Mouse (Mus musculus): Measurements from ENCODE around the gene Rin1. TPM values are rescaled to one million over a fixed set of nuclear protein-coding genes. Genes with fewer than 3 reads are reported as not detected.

Rin1 gene
- polyA plus RNA-seq, 1 experiment from 2014 or later: 1.2 TPM

DNA sequence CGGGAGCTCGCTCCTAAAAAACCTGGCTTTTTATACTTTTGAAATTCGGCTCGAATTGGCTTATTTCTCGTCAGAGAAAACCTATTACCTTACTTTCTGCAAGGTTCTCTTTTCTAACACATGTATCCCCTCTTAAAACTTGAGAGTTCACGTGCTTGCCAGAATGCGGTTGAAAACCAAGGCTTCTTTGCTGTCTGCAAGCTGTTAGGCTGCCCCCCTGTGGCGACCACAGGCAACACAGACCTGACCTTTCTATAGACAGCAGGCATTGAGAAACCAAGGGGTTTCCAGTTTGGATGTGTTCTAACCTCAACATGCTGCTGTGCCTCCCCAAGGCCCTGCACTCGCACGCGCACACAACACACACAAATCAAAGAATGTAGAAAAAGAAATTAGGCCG is 33.5 kb upstream of the Rin1 start:
- Histone ChIP-seq H3K4me1 (ENCODE audit: control insufficient read depth, insufficient read depth, low read length) (no peaks in the 10 kb centered on the region), H3K4me3 (ENCODE audit: low read depth, low read length) (no peak overlapping the region), H3K27me3 (ENCODE audit: control insufficient read depth, insufficient read depth, low read length) (no peaks in the 10 kb centered on the region), H3K9me3 (replicated peaks; ENCODE audit: control insufficient read depth, low read length) (no peaks in the 10 kb centered on the region), H3K27ac (replicated peaks; ENCODE audit: low read depth, low read length) (no peak overlapping the region), H3K9ac (replicated peaks; ENCODE audit: low read length) (no peak overlapping the region), H3K4me2 (ENCODE audit: low read depth, low read length) (no peak overlapping the region), H3K36me3 (replicated peaks; ENCODE audit: control insufficient read depth, insufficient read depth, low read depth, low read length) (no peaks in the 10 kb centered on the region)
- no peak for ATAC-seq (replicated peaks; ENCODE audit: insufficient number of reproducible peaks, low FRiP score, low TSS enrichment, low read depth)
- 22% methylated on average over 12 of the region's 12 CpGs for WGBS
- peak; percentile 81 for DNase-seq (ENCODE audit: low spot score)

DNA sequence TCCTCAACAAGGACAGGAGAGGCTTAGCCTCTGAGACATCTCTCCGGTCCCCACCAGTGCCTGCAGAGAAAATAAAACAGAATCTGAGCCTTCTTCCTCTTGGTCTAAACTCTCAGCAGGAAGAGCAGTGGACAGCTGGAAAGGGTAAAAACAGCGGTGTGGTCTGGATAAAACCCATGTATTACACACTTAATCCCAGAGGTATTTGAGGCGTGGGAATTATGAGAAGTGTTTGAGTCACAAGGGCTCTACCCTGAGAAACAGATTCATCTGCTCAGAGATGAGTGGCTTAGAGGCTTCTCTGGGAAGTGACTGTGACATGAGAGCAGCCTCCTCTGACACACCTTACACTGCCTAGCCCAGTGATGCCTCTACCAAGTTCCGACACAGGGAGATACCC is 32.7 kb upstream of the Rin1 start:
- Histone ChIP-seq H3K9ac (replicated peaks; ENCODE audit: low read length) (no peak overlapping the region), H3K36me3 (replicated peaks; ENCODE audit: control insufficient read depth, insufficient read depth, low read depth, low read length) (no peaks in the 10 kb centered on the region)
- WGBS: 82% methylated on average over 4 of the region's 4 CpGs

DNA sequence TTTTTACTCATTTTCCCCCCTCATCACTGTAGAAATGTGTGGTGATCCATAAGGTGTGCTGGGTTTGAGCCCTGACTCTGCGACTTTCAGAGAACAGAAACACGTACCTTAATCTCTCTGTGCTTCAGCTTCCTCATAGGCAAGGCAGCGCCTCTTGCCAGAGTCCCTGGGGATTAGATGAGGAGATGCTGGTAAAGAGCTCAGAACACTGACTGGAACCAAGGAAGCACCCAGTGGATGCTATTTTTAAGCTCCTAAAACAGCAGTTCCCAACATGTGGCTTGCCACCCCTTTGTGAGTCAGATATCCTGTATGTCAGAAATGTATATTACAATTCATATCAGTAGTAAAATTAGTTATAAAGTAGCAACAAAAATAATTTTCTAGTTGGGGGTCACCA is 32.1 kb upstream of the Rin1 start:
- Histone ChIP-seq H3K4me2 (ENCODE audit: low read depth, low read length) (no peak overlapping the region), H3K9ac (replicated peaks; ENCODE audit: low read length) (no peak overlapping the region), H3K27me3 (ENCODE audit: control insufficient read depth, insufficient read depth, low read length) (no peaks in the 10 kb centered on the region), H3K9me3 (replicated peaks; ENCODE audit: control insufficient read depth, low read length) (no peaks in the 10 kb centered on the region), H3K4me3 (ENCODE audit: low read depth, low read length) (no peak overlapping the region), H3K4me1 (ENCODE audit: control insufficient read depth, insufficient read depth, low read length) (no peaks in the 10 kb centered on the region), H3K36me3 (replicated peaks; ENCODE audit: control insufficient read depth, insufficient read depth, low read depth, low read length) (no peaks in the 10 kb centered on the region), H3K27ac (replicated peaks; ENCODE audit: low read depth, low read length) (no peak overlapping the region)
- DNase-seq (ENCODE audit: low spot score) (no peak), ATAC-seq (replicated peaks; ENCODE audit: insufficient number of reproducible peaks, low FRiP score, low TSS enrichment, low read depth) (no peak)
- WGBS: 77% methylated on average over 3 of the region's 3 CpGs

More for the DNA sequence above, 32.7 kb upstream of the Rin1 start:
- no peaks in the 10 kb centered on the region for H3K9me3 ChIP-seq (replicated peaks; ENCODE audit: control insufficient read depth, low read length)
- H3K4me1 ChIP-seq (ENCODE audit: control insufficient read depth, insufficient read depth, low read length): no peaks in the 10 kb centered on the region
- DNase-seq (ENCODE audit: low spot score) (no peak), ATAC-seq (replicated peaks; ENCODE audit: insufficient number of reproducible peaks, low FRiP score, low TSS enrichment, low read depth) (no peak)
- H3K27ac ChIP-seq (replicated peaks; ENCODE audit: low read depth, low read length): no peak overlapping the region
- no peak overlapping the region for H3K4me2 ChIP-seq (ENCODE audit: low read depth, low read length)
- H3K4me3 ChIP-seq (ENCODE audit: low read depth, low read length): no peak overlapping the region
- no peaks in the 10 kb centered on the region for H3K27me3 ChIP-seq (ENCODE audit: control insufficient read depth, insufficient read depth, low read length)

GRCm38 (mm10) chr19:5021416-5021815 is 28.9 kb upstream of the Rin1 start:
- H3K27ac ChIP-seq (replicated peaks; ENCODE audit: low read depth, low read length): no peak overlapping the region
- H3K4me1 ChIP-seq (ENCODE audit: control insufficient read depth, insufficient read depth, low read length): no peaks in the 10 kb centered on the region
- no peak overlapping the region for H3K9ac ChIP-seq (replicated peaks; ENCODE audit: low read length)
- DNase-seq (ENCODE audit: low spot score): no peak
- H3K36me3 ChIP-seq (replicated peaks; ENCODE audit: control insufficient read depth, insufficient read depth, low read depth, low read length): no peaks in the 10 kb centered on the region
- H3K4me2 ChIP-seq (ENCODE audit: low read depth, low read length): no peak overlapping the region
- no peaks in the 10 kb centered on the region for H3K9me3 ChIP-seq (replicated peaks; ENCODE audit: control insufficient read depth, low read length)
- no peak overlapping the region for H3K4me3 ChIP-seq (ENCODE audit: low read depth, low read length)
- ATAC-seq (replicated peaks; ENCODE audit: insufficient number of reproducible peaks, low FRiP score, low TSS enrichment, low read depth): no peak
- 92% methylated on average over 2 of the region's 2 CpGs for WGBS
- no peaks in the 10 kb centered on the region for H3K27me3 ChIP-seq (ENCODE audit: control insufficient read depth, insufficient read depth, low read length)

DNA sequence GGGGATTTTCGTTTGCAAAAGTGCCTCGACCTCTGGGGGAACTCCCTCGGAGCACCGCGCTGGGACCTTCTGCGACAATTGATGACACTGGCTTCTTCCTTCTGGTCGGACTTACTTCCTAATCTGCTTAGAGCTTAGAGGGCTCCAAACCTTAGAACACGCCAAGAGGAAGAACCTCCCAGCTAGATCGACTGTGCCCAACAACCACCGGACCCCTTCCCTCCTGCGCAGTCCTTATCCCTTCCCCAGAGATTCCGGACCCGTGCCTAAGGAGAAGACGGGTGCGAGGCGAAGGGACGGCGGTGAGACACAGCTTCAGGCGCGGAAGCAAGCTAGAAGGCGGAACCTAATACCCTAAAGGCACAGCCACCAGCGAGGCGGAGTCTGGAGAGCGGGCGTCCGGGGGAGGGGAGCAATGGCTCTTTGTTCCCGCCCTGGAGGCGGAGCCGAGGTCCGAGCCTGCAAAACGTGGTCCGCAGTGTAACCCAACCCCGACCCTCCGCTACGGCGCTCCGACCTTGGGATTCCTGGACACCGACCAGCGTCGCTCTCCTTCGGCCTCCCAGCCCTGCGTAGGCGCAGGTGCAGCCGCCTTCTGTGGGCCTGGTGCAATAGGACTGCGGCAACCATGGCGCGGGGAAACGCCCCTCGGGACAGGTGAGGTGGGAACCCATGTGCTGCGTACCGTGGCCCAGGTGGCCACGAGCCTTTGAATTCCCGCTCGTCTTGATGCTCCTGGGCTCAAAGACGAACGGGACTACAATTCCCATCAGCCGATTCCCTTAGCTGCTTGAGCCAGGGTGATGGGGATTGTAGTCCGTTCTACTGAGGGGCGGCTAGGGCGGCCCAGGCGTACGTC is 26.4 kb upstream of the Rin1 start, which contains the start of gene Slc29a2:
Slc29a2 (plus strand) TSS at position 240 of the 859 bp plus-strand sequence.
- Histone ChIP-seq H3K9ac (replicated peaks; ENCODE audit: low read length) (peak within 1 kb of the TSS; percentile 59), H3K27ac (replicated peaks; ENCODE audit: low read depth, low read length) (peak within 1 kb of the TSS; percentile 47), H3K4me3 (ENCODE audit: low read depth, low read length) (peak within 1 kb of the TSS; percentile 64), H3K9me3 (replicated peaks; ENCODE audit: control insufficient read depth, low read length) (no peaks in the 10 kb centered on the region), H3K27me3 (ENCODE audit: control insufficient read depth, insufficient read depth, low read length) (no peaks in the 10 kb centered on the region), H3K4me1 (ENCODE audit: control insufficient read depth, insufficient read depth, low read length) (no peaks in the 10 kb centered on the region), H3K36me3 (replicated peaks; ENCODE audit: control insufficient read depth, insufficient read depth, low read depth, low read length) (no peaks in the 10 kb centered on the region), H3K4me2 (ENCODE audit: low read depth, low read length) (peak within 1 kb of the TSS; percentile 81)
- WGBS: under 1% methylated on average over 62 of the region's 62 CpGs
- ATAC-seq (replicated peaks; ENCODE audit: insufficient number of reproducible peaks, low FRiP score, low TSS enrichment, low read depth) (peak; percentile 93), DNase-seq (ENCODE audit: low spot score) (peak; percentile 97)

- no peak overlapping the region for H3K4me3 ChIP-seq (ENCODE audit: low read depth, low read length)
- DNase-seq (ENCODE audit: low spot score): no peak
- H3K27me3 ChIP-seq (ENCODE audit: control insufficient read depth, insufficient read depth, low read length): no peaks in the 10 kb centered on the region
- no peak overlapping the region for H3K4me2 ChIP-seq (ENCODE audit: low read depth, low read length)
- no peak overlapping the region for H3K9ac ChIP-seq (replicated peaks; ENCODE audit: low read length)
- no peaks in the 10 kb centered on the region for H3K4me1 ChIP-seq (ENCODE audit: control insufficient read depth, insufficient read depth, low read length)
- ATAC-seq (replicated peaks; ENCODE audit: insufficient number of reproducible peaks, low FRiP score, low TSS enrichment, low read depth): no peak
- 86% methylated on average over 8 of the region's 8 CpGs for WGBS
- no peaks in the 10 kb centered on the region for H3K36me3 ChIP-seq (replicated peaks; ENCODE audit: control insufficient read depth, insufficient read depth, low read depth, low read length)
- no peak overlapping the region for H3K27ac ChIP-seq (replicated peaks; ENCODE audit: low read depth, low read length)
- H3K9me3 ChIP-seq (replicated peaks; ENCODE audit: control insufficient read depth, low read length): no peaks in the 10 kb centered on the region
Observed at GRCm38 (mm10) chr19:5026111-5026510, 24.2 kb upstream of the Rin1 start.

- no peak overlapping the region for H3K27ac ChIP-seq (replicated peaks; ENCODE audit: low read depth, low read length)
- H3K9me3 ChIP-seq (replicated peaks; ENCODE audit: control insufficient read depth, low read length): no peaks in the 10 kb centered on the region
- H3K27me3 ChIP-seq (ENCODE audit: control insufficient read depth, insufficient read depth, low read length): no peaks in the 10 kb centered on the region
- H3K4me3 ChIP-seq (ENCODE audit: low read depth, low read length): no peak overlapping the region
- no peaks in the 10 kb centered on the region for H3K4me1 ChIP-seq (ENCODE audit: control insufficient read depth, insufficient read depth, low read length)
- no peak for DNase-seq (ENCODE audit: low spot score)
- H3K4me2 ChIP-seq (ENCODE audit: low read depth, low read length): no peak overlapping the region
- H3K9ac ChIP-seq (replicated peaks; ENCODE audit: low read length): no peak overlapping the region
- no peak for ATAC-seq (replicated peaks; ENCODE audit: insufficient number of reproducible peaks, low FRiP score, low TSS enrichment, low read depth)
- no peaks in the 10 kb centered on the region for H3K36me3 ChIP-seq (replicated peaks; ENCODE audit: control insufficient read depth, insufficient read depth, low read depth, low read length)
- 83% methylated on average over 3 of the region's 3 CpGs for WGBS
Observed at GRCm38 (mm10) chr19:5032686-5033085, 17.6 kb upstream of the Rin1 start.

DNA sequence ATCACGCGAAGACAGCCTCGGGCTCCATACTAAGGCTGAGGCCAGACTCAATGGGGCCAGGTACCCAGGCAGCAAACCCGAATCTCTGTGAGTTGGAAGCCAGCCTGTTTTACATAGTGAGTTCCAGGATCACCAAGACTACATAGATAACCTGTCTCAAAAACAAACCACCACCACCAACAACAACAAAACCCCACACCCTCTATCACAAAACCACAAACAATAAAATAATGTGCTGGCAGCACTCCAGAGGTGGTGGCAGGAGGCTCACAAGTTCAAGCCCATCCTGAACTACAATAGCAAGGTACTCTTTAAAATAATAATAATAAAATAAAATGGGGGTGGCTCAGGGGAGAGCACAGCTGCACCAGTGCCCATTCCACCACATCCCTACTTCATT is 13.7 kb upstream of the Rin1 start:
- WGBS: 79% methylated on average over 4 of the region's 4 CpGs
- Histone ChIP-seq H3K4me2 (ENCODE audit: low read depth, low read length) (no peak overlapping the region), H3K27me3 (ENCODE audit: control insufficient read depth, insufficient read depth, low read length) (no peaks in the 10 kb centered on the region), H3K4me3 (ENCODE audit: low read depth, low read length) (no peak overlapping the region), H3K27ac (replicated peaks; ENCODE audit: low read depth, low read length) (no peak overlapping the region), H3K9ac (replicated peaks; ENCODE audit: low read length) (no peak overlapping the region), H3K36me3 (replicated peaks; ENCODE audit: control insufficient read depth, insufficient read depth, low read depth, low read length) (no peaks in the 10 kb centered on the region), H3K4me1 (ENCODE audit: control insufficient read depth, insufficient read depth, low read length) (peaks cover 6% of the 10 kb centered on the region), H3K9me3 (replicated peaks; ENCODE audit: control insufficient read depth, low read length) (no peaks in the 10 kb centered on the region)
- DNase-seq (ENCODE audit: low spot score) (no peak), ATAC-seq (replicated peaks; ENCODE audit: insufficient number of reproducible peaks, low FRiP score, low TSS enrichment, low read depth) (no peak)

Measured in embryonic facial prominence, embryonic 11.5 days (tissue).